Mouse (Mus musculus) heart, embryonic 10.5 days (tissue): ENCODE data around the gene Cd300c. TPM values are rescaled to one million over a fixed set of nuclear protein-coding genes. Genes with fewer than 3 reads are reported as not detected.
"Not testable (repeated sequence)": the region's sequence is repeated elsewhere in the genome, so short reads cannot be mapped to it uniquely, and the experiment has no call there.

Experiments
- DNase-seq: peaks from one replicate; pipeline ENCODE4 v3.0.0-alpha.2; 2017; ENCODE audit warnings: low spot score
- H3K27ac ChIP-seq: fragments of 300-500 bp; sonication (generic); 2 replicates; pipeline ENCODE4 v1.5.1; 2016; ENCODE audit warnings: mild to moderate bottlenecking
- H3K27me3 ChIP-seq: fragments of 300-500 bp; sonication (generic); 2 replicates; pipeline ENCODE4 v1.6.1; 2016; ENCODE audit warnings: mild to moderate bottlenecking; ENCODE audit not compliant: poor library complexity, insufficient read depth, severe bottlenecking
- H3K36me3 ChIP-seq: fragments of 300-500 bp; sonication (generic); 2 replicates; pipeline ENCODE4 v1.6.1; 2016; ENCODE audit warnings: mild to moderate bottlenecking, moderate library complexity
- H3K4me1 ChIP-seq: fragments of 300-500 bp; sonication (generic); 2 replicates; pipeline ENCODE4 v1.6.1; 2016; ENCODE audit warnings: mild to moderate bottlenecking
- H3K4me3 ChIP-seq: fragments of 300-500 bp; sonication (generic); 2 replicates; pipeline ENCODE4 v1.5.1; 2016; ENCODE audit warnings: mild to moderate bottlenecking, moderate library complexity
- H3K9me3 ChIP-seq: fragments of 300-500 bp; sonication (generic); 2 replicates; pipeline ENCODE4 v1.6.1; 2016; ENCODE audit warnings: mild to moderate bottlenecking, moderate library complexity
- WGBS: fragments of 180-500 bp; shearing (Covaris S2); methylation state at CpG from one replicate; pipeline ENCODE4 v1.1.7; 2016; 5-methylcytosine and 5-hydroxymethylcytosine counted together
- polyA plus RNA-seq: library from polyadenylated mRNA; unstranded; fragments of >200 nt; fragmentation: Nextera tagmentation; extraction: Ambion mirVana; gene quantifications from 2 replicates; pipeline ENCODE4 v1.2.1, GENCODE M21; 2016

Cd300c gene
- not detected in 2 replicates for polyA plus RNA-seq

DNA sequence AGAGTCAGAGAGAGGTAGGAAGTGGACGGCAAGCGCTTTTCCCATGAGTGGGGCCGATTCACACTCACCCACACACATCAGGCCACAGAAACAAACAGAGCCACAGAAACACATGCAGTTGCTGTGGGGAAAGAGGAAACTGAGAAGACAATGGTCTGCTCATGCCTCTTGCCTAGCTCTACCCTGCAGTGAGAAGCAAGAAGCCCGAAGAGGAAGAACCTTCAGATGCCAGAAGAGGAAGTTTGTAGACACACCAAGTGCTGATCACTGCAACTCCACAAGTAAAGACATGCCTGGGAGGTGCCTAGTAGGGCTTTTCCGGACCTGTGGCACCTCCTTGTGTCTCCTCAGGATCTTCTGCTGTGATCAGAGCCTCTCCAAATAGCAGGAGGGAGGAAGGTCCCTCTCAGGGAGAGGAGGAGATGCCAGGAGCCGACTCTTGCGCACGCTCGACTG lies at the start of gene Cd300c:
Gene Cd300c, minus strand, starts transcription at position 406 of the 456 bp plus-strand sequence.
- WGBS = 85% methylated on average over 9 of the region's 9 CpGs
- Histone ChIP-seq H3K36me3 (no peaks in the 10 kb centered on the region), H3K4me1 (peaks cover 7% of the 10 kb centered on the region; the same call in 1 of the 2 replicates), H3K27ac (no peak within 1 kb of the TSS), H3K9me3 (no peaks in the 10 kb centered on the region), H3K4me3 (no peak within 1 kb of the TSS), H3K27me3 (no peaks in the 10 kb centered on the region)
- DNase-seq = no peak

DNA sequence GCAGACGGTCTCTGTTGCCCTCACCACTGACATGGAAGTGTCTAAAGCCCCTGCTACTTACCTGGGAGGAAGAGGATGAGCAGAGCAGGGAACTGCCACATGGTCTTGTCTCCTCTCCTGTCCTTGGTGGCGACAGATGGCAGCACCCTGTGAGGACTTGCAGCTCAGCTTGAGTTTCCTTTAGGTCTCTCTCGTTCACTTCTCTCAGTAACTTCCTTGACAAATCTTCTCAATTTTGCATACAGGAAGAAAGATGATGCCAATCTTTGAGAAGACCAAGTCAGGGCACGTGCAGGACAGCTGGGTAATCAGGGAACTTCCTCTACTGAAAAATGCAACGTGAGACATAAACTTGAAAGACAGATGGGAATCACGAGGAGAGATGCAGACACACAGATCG lies 47.1 kb upstream of the Cd300c start, which contains the start of gene Cd300ld2:
Gene Cd300ld2, minus strand, starts transcription at position 101 of the 400 bp plus-strand sequence.
- H3K9me3 ChIP-seq, DNase-seq, H3K4me3 ChIP-seq, H3K27me3 ChIP-seq, H3K36me3 ChIP-seq, H3K27ac ChIP-seq, H3K4me1 ChIP-seq: not testable (repeated sequence)
- WGBS = no CpG with 5 or more reads among the region's 7 CpGs

DNA sequence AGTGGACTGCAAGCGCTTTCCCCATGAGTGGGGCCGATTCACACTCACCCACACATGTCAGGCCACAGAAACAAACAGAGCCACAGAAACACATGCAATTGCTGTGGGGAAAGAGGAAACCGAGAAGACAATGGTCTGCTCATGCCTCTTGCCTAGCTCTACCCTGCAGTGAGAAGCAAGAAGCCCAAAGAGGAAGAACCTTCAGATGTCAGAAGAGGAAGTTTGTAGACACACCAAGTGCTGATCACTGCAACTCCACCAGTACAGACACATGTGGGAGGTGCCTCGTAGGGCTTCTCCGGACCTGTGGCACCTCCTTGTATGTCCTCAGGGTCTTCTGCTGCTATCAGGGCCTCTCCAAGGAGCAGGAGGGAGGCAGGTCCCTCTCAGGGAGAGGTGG lies 35.1 kb upstream of the Cd300c start:
- H3K9me3 ChIP-seq = no peaks in the 10 kb centered on the region
- no peak overlapping the region for H3K4me3 ChIP-seq
- DNase-seq = no peak
- 73% methylated on average over 5 of the region's 5 CpGs for WGBS
- H3K27ac ChIP-seq = no peak overlapping the region
- peaks cover 13% of the 10 kb centered on the region for H3K27me3 ChIP-seq
- H3K36me3 ChIP-seq = no peaks in the 10 kb centered on the region
- H3K4me1 ChIP-seq = no peaks in the 10 kb centered on the region

DNA sequence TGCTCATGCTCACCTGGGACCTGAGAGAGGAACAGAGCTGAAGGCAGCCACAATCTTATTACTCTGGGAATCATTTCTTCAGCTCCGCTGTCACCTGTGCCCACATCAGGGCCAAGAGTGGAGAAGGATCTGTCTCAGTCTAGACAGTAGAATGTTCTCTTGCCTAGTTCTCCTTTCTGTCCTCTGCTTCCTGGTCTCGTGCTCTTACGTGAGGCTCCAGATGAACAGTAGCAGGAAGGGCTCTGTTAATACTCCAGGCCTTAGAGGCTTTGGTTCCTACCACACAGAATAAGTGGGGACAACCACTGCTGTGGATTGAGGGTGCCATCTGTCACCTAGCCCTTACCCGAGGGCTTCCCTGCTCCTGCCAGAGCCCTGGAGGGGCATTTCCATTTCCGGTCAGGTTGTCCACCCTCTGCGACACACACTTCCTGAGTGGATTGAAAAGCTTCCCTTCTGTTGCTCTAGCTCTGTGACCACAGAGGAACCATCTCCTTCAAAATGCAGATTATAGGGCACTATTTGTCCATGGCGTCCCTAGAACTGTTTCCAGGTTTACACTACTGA lies 32.6 kb upstream of the Cd300c start, which contains the start of gene Cd300c2:
Gene Cd300c2, minus strand, starts transcription at position 407 of the 567 bp plus-strand sequence.
- Histone ChIP-seq H3K36me3 (no peaks in the 10 kb centered on the region), H3K4me3 (no peak within 1 kb of the TSS), H3K9me3 (no peaks in the 10 kb centered on the region), H3K4me1 (no peaks in the 10 kb centered on the region), H3K27me3 (peaks cover 20% of the 10 kb centered on the region), H3K27ac (no peak within 1 kb of the TSS)
- WGBS = 76% methylated on average over 7 of the region's 7 CpGs
- no peak for DNase-seq

DNA sequence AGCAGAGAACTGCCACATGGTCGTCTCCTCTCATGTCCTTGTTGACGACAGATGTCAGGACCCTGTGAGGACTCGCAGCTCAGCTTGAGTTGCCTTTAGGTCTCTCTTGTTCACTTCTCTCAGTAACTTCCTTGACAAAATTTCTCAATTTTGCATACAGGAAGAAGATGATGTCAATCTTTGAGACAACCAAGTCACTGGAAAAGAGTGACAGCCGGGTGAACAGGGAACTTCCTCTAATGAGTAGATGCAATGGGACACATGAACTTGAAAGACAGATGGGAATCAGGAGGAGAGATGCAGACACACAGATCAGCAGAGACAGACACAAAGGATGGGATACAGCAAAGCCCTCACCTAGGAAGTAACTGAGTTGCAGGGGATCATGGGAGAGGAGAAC lies 20.8 kb upstream of the Cd300c start, which contains the start of gene Cd300ld:
Gene Cd300ld, minus strand, starts transcription at position 130 of the 400 bp plus-strand sequence.
- 62% methylated on average over 4 of the region's 4 CpGs for WGBS
- DNase-seq = no peak
- H3K4me1 ChIP-seq = 0 out of 2 replicates have a peak, but pooled peaks cover 4% of the 10 kb centered on the region
- no peak within 1 kb of the TSS for H3K27ac ChIP-seq
- no peaks in the 10 kb centered on the region for H3K9me3 ChIP-seq
- no peak within 1 kb of the TSS for H3K4me3 ChIP-seq
- no peaks in the 10 kb centered on the region for H3K27me3 ChIP-seq
- no peaks in the 10 kb centered on the region for H3K36me3 ChIP-seq

DNA sequence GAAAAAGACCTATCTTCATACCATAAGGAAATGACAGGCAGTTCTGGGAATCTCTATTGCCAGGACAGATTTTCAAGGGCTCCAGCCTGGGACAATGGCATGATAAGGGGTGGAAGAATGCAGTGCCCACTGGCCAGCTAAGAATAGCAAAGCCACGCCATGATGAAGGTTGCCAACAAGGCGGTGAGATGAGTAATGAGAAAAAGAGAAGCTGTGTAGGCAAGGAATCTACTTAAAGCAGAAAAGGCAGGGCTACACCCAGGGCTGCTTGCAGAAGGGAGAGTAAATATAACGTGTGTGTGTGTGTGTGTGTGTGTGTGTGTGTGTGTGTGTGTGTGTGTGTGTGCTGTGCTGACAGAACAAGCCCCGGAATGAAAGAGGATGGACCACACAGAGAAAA lies 12.9 kb upstream of the Cd300c start:
- no peak for DNase-seq
- WGBS = 69% methylated on average over 4 of the region's 4 CpGs
- 0 out of 2 replicates have a peak, but pooled peaks cover 4% of the 10 kb centered on the region for H3K4me1 ChIP-seq
- no peaks in the 10 kb centered on the region for H3K27me3 ChIP-seq
- no peak overlapping the region for H3K27ac ChIP-seq
- H3K9me3 ChIP-seq = peaks cover 18% of the 10 kb centered on the region; the same call in 1 of the 2 replicates
- H3K4me3 ChIP-seq = no peak overlapping the region
- no peaks in the 10 kb centered on the region for H3K36me3 ChIP-seq

DNA sequence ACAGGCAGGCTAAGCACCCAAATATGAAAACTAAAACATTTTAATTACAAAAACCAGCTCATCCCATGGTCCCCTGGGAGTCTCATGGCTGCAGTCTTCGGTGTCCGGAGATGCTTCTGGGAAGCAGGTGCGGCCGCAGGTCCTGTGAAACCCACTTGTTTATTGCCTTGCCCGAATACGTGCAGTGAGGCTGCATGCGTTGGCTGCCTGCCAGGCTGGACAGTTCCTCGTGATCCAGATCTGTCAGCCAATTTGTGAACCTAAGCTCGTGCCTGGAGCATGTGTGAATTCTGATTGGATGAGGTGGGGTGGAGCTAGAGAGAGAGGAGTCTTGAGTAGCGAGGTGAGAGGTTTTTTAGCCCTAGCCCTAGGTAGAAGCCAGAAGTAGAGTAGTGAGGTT lies 3.8 kb upstream of the Cd300c start:
- Histone ChIP-seq H3K4me3 (no peak overlapping the region), H3K27ac (no peak overlapping the region), H3K9me3 (no peaks in the 10 kb centered on the region), H3K4me1 (no peaks in the 10 kb centered on the region), H3K27me3 (no peaks in the 10 kb centered on the region), H3K36me3 (no peaks in the 10 kb centered on the region)
- 81% methylated on average over 10 of the region's 10 CpGs for WGBS
- no peak for DNase-seq

DNA sequence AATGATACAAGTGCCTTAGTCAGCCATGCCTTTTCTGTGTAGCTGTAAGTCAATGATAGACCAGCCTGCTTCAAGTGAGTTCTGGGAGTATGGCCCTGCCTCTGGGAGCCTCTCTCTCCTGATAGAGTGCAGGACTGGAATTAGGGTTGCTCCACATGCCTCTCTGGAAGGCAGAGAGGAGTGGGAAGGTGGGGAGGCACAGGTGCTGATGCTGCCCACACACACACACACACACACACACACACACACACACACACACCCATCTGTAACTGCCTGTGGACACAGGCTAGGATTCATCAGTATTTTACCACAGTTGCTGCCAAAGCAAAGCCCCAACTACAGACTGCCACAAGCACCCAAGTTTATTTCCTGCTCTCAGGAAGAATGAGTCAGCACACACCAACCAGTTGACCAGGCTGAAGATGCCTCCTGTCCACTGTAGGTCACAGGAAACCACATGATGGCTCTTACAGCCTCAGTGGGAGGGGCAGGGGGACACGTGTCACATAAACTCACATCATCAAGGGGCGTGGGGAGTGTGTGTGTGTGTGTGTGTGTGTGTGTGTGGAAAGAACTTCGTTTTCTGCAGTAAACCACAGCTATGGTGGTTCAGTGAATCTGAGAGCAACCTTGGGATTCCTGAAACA lies 3.7 kb downstream of the Cd300c start:
- WGBS = 50% methylated on average over 3 of the region's 3 CpGs
- H3K9me3 ChIP-seq = no peaks in the 10 kb centered on the region
- peak overlapping the region; percentile 80 for H3K27ac ChIP-seq
- peaks cover 21% of the 10 kb centered on the region for H3K4me1 ChIP-seq
- no peaks in the 10 kb centered on the region for H3K36me3 ChIP-seq
- H3K4me3 ChIP-seq = no peak overlapping the region
- DNase-seq = no peak
- H3K27me3 ChIP-seq = no peaks in the 10 kb centered on the region

DNA sequence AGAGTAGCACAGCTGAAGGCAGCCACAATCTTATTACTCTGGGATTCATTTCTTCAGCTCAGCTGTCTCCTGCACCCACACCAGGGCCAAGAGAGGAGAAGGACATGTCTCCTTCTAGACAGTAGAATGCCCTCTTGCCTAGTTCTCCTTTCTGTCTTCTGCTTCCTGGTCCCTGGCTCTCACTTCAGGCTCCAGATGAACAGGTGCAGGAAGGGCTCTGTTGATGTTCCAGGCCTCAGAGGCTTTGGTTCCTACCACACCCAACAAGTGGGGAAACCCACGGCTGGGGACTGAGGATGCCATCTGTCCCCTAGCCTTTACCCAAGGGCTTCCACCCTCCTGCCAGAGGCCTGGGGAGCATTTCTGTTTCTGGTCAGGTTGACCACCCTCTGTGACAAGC lies 8.6 kb downstream of the Cd300c start:
- Histone ChIP-seq H3K27me3 (no peaks in the 10 kb centered on the region), H3K9me3 (no peaks in the 10 kb centered on the region), H3K27ac (no peak overlapping the region), H3K36me3 (no peaks in the 10 kb centered on the region), H3K4me1 (peaks cover 17% of the 10 kb centered on the region), H3K4me3 (no peak overlapping the region)
- no peak for DNase-seq
- 70% methylated on average over 1 of the region's 1 CpGs for WGBS

DNA sequence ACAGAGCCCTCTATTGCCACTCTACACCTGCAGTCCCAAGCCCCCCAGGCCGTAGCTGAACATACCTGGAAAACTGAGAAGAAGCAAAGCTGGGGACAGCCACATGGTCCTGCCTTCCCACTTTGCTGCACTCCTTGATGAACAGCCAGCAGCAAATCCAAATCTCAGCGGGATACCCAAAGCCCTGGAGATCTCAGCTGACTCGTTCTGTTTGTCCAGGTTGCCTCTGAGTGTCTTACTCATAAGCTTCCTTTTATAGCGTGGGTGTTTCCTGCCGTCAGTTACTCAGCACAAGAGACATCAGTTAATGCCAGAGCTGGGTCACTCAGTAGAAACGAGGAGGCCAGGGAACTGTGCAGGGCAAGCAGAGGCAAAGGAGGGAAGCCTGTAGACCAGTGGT lies 34.8 kb downstream of the Cd300c start, which contains the start of gene Cd300lb:
Gene Cd300lb, minus strand, starts transcription at position 243 of the 400 bp plus-strand sequence.
- Histone ChIP-seq H3K36me3 (no peaks in the 10 kb centered on the region), H3K9me3 (no peaks in the 10 kb centered on the region), H3K4me1 (peaks cover 18% of the 10 kb centered on the region; the same call in 1 of the 2 replicates), H3K4me3 (no peak within 1 kb of the TSS), H3K27ac (no peak within 1 kb of the TSS), H3K27me3 (no peaks in the 10 kb centered on the region)
- DNase-seq = no peak
- 48% methylated on average over 6 of the region's 6 CpGs for WGBS

DNA sequence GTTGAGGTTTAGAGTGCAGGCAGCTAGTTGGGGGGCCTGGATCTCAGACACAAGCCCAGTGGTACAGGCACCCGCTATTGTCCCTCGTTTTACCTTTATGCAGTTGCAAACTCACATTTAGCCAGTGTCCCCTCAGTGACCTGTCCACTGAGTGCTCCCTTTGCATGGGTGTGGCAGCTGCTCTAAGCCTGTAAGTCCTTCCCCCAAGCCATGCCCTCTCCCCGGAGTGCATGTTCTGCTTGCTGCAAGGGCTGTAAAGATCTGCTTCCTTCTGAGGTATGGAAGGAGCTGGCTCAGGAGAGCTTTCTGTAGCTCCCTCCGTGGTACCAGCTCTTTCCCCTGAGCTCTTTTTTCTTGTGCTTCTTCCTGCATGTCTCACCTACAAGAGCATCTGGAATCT lies 35.4 kb downstream of the Cd300c start:
- no peaks in the 10 kb centered on the region for H3K9me3 ChIP-seq
- H3K27me3 ChIP-seq = no peaks in the 10 kb centered on the region
- H3K36me3 ChIP-seq = no peaks in the 10 kb centered on the region
- 76% methylated on average over 4 of the region's 4 CpGs for WGBS
- DNase-seq = no peak
- H3K4me3 ChIP-seq = no peak overlapping the region
- peaks cover 21% of the 10 kb centered on the region for H3K4me1 ChIP-seq
- no peak overlapping the region for H3K27ac ChIP-seq

DNA sequence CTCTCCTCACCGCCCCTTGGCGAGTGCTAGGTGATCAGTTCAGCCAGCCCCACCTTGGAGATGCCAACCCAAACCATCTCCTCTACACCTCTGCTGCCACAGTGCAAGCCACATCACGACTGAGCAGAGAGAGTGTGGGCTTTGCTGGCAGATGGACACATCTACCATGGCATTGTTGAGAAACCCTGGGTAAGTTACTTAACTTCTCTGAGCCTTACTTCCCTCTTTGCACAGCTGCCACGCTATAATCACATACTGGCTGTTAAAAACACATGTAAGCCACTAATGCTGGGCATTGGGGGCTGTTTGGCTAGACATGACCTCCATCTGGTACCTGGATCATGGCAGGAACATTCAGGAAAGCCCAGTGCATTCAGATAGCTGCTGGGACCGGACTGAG lies 37.9 kb downstream of the Cd300c start:
- H3K9me3 ChIP-seq = no peaks in the 10 kb centered on the region
- no peaks in the 10 kb centered on the region for H3K36me3 ChIP-seq
- no peak overlapping the region for H3K4me3 ChIP-seq
- no peak for DNase-seq
- 76% methylated on average over 5 of the region's 5 CpGs for WGBS
- peaks cover 26% of the 10 kb centered on the region for H3K4me1 ChIP-seq
- 0 out of 2 replicates have a peak overlapping the region, but pooled peaks have one; percentile 29 for H3K27ac ChIP-seq
- H3K27me3 ChIP-seq = no peaks in the 10 kb centered on the region

DNA sequence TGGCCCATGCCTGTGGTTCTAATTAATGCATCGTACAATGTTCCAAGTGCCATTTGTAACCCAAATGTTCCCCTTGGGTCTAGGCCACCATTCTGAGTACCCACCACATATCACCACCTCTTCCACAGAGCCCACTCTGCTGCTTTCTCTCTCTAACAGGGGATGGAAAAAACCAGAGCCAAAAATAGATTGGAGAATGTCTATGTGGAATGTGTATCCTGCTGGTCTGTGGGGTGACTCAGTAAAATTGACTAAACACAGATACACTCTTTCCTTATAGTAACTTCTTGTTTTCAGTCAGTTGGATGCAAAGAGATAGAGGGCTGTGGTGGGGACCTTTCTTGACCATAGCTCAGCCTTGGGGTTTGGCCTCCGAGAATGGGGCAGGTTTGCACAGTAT lies 39.4 kb downstream of the Cd300c start:
- DNase-seq = no peak
- H3K27me3 ChIP-seq = no peaks in the 10 kb centered on the region
- H3K4me3 ChIP-seq = no peak overlapping the region
- H3K9me3 ChIP-seq = no peaks in the 10 kb centered on the region
- WGBS = 76% methylated on average over 2 of the region's 2 CpGs
- no peaks in the 10 kb centered on the region for H3K36me3 ChIP-seq
- peaks cover 26% of the 10 kb centered on the region for H3K4me1 ChIP-seq
- H3K27ac ChIP-seq = peak overlapping the region; percentile 77; the same call in 1 of the 2 replicates
